Mouse (Mus musculus) cortical plate, adult 2 months (tissue): ENCODE results near the gene R3hdm1. TPM values are rescaled to one million over a fixed set of nuclear protein-coding genes. Genes with fewer than 3 reads are reported as not detected.
A peak's percentile ranks its signal among the peaks of the same experiment; 100 is the strongest.

Experiments
- H3K27ac ChIP-seq: fragments of 200-500 bp; 2 replicates; pipeline ENCODE4 v1.5.1; 2012; ENCODE audit warnings: low read length, control low read depth, inconsistent platforms; ENCODE audit not compliant: insufficient read depth
- H3K4me1 ChIP-seq: fragments of 200-500 bp; 2 replicates; pipeline ENCODE4 v1.6.1; 2011; ENCODE audit warnings: low read length; ENCODE audit not compliant: control insufficient read depth, insufficient read depth
- H3K4me3 ChIP-seq: fragments of 200-500 bp; 2 replicates; pipeline ENCODE4 v1.5.1; 2011; ENCODE audit warnings: mild to moderate bottlenecking, low read length, control low read depth; ENCODE audit not compliant: insufficient read depth
- CTCF ChIP-seq: fragments of 200-500 bp; IDR thresholded peaks from 2 replicates; pipeline ENCODE4 v1.5.1; 2011; ENCODE audit warnings: mild to moderate bottlenecking, control low read depth, low read length; ENCODE audit not compliant: insufficient read depth; ENCODE audit errors: extremely low read depth
- POLR2A ChIP-seq: fragments of 200-500 bp; IDR thresholded peaks from 2 replicates; pipeline ENCODE4 v1.6.1; 2011; ENCODE audit warnings: mild to moderate bottlenecking, low read length, control low read depth; ENCODE audit not compliant: insufficient read depth; ENCODE audit errors: extremely low read depth
- polyA plus RNA-seq: library from polyadenylated mRNA; depleted of rRNA; stranded (reverse); fragments of >200 nt; gene quantifications from 2 replicates; pipeline ENCODE4 v1.2.3, GENCODE M21; 2012

R3hdm1 gene
- polyA plus RNA-seq, 1 experiment, result 454 TPM

GRCm38 (mm10) chr1:128073051-128073450 lies 30.1 kb upstream of the R3hdm1 start:
- H3K27ac ChIP-seq, result peak overlapping the region; percentile 88
- TF ChIP-seq POLR2A (no peak), CTCF (no peak)
- no peak overlapping the region for H3K4me3 ChIP-seq
- H3K4me1 ChIP-seq, result peaks cover 5% of the 10 kb centered on the region; the same call in 1 of the 2 replicates

- no peak for TF ChIP-seq POLR2A
- TF ChIP-seq CTCF, result no peak
- Histone ChIP-seq H3K4me3 (no peak overlapping the region), H3K4me1 (peaks cover 10% of the 10 kb centered on the region; the same call in 1 of the 2 replicates)
These were observed 26.2 kb upstream of the R3hdm1 start for GRCm38 (mm10) chr1:128076791-128077479.

GRCm38 (mm10) chr1:128077788-128078187 lies 25.3 kb upstream of the R3hdm1 start:
- Histone ChIP-seq H3K4me1 (peaks cover 10% of the 10 kb centered on the region; the same call in 1 of the 2 replicates), H3K27ac (no peak overlapping the region)
- no peak for TF ChIP-seq CTCF
- no peak for TF ChIP-seq POLR2A

More at GRCm38 (mm10) chr1:128076791-128077479, 26.2 kb upstream of the R3hdm1 start:
- H3K27ac ChIP-seq, result peak overlapping the region; percentile 65; the same call in 1 of the 2 replicates

GRCm38 (mm10) chr1:128078646-128079045 lies 24.5 kb upstream of the R3hdm1 start:
- H3K27ac ChIP-seq, result peak overlapping the region; percentile 96; the same call in 1 of the 2 replicates

More at GRCm38 (mm10) chr1:128077788-128078187, 25.3 kb upstream of the R3hdm1 start:
- H3K4me3 ChIP-seq, result no peak overlapping the region

GRCm38 (mm10) chr1:128080936-128081696 lies 22.0 kb upstream of the R3hdm1 start:
- H3K27ac ChIP-seq, result no peak overlapping the region
- no peak for TF ChIP-seq POLR2A
- no peak for TF ChIP-seq CTCF
- H3K4me1 ChIP-seq, result peaks cover 8% of the 10 kb centered on the region; the same call in 1 of the 2 replicates
- H3K4me3 ChIP-seq, result no peak overlapping the region

More at GRCm38 (mm10) chr1:128078646-128079045, 24.5 kb upstream of the R3hdm1 start:
- TF ChIP-seq CTCF (no peak), POLR2A (no peak)
- Histone ChIP-seq H3K4me1 (peaks cover 11% of the 10 kb centered on the region; the same call in 1 of the 2 replicates), H3K4me3 (no peak overlapping the region)

- TF ChIP-seq CTCF (no peak), POLR2A (no peak)
- no peak overlapping the region for H3K27ac ChIP-seq
- H3K4me1 ChIP-seq, result peaks cover 6% of the 10 kb centered on the region; the same call in 1 of the 2 replicates
- H3K4me3 ChIP-seq, result no peak overlapping the region
These were observed 21.2 kb upstream of the R3hdm1 start for GRCm38 (mm10) chr1:128081873-128082272.

- Histone ChIP-seq H3K27ac (no peak overlapping the region), H3K4me3 (no peak overlapping the region), H3K4me1 (0 out of 2 replicates have a peak, but pooled peaks cover 6% of the 10 kb centered on the region)
- TF ChIP-seq CTCF (no peak), POLR2A (no peak)
These were observed 20.3 kb upstream of the R3hdm1 start for GRCm38 (mm10) chr1:128082800-128083199.

- no peak overlapping the region for H3K27ac ChIP-seq
- no peaks in the 10 kb centered on the region for H3K4me1 ChIP-seq
- no peak for TF ChIP-seq POLR2A
- TF ChIP-seq CTCF, result no peak
- H3K4me3 ChIP-seq, result no peak overlapping the region
These were observed 8.4 kb upstream of the R3hdm1 start for GRCm38 (mm10) chr1:128094686-128095085.

- TF ChIP-seq POLR2A (no peak), CTCF (no peak)
- no peak overlapping the region for H3K27ac ChIP-seq
- H3K4me1 ChIP-seq, result no peaks in the 10 kb centered on the region
- no peak overlapping the region for H3K4me3 ChIP-seq
These were observed 4.8 kb upstream of the R3hdm1 start for GRCm38 (mm10) chr1:128098309-128098708.

GRCm38 (mm10) chr1:128102251-128102640 lies 855 bp upstream of the R3hdm1 start:
- Histone ChIP-seq H3K27ac (0 out of 2 replicates have a peak overlapping the region, but pooled peaks have one; percentile 15), H3K4me3 (peak overlapping the region; percentile 32), H3K4me1 (no peaks in the 10 kb centered on the region)
- TF ChIP-seq POLR2A (no peak), CTCF (no peak)
